In the genomic region with DNA sequence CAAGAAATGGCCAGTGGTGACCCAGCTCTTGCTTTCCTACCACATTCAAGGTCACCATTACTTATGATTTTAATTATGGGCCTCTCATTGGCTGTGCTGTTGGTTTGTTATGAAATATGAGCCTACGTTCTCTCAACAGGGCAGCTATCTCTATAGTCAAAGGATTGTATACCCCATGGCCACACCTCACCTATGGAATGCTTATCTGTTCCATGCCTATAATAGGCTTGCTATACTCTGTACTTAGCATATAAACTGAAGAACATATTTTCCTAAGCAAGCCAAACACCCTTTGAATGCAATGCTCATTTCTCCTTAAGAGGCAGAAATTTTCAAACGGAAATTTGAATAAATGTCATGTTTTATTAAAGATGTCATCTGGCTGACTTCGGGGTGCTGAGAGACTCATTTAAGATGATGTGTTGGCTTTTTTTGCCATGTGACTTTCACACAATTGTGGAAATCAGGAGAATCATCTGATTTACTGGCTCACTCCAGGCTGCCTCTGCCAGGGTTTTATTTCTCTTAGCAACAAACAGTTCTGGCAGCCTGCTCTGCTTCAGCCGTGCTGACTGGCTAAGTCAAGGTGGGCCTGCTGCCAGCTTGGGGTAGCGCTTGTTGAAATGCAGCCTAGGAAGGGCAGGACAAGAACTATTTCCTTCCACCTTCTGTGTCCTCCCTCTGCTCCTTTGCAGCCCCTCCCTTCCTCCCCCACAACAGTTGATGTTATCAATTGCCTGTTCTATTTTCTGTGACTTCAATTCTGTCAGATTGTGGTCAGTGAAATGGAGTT, we compare ENCODE assay signal across 8 mouse cellular contexts.
DNase-seq lines count a peak whose midpoint lies in the region; ATAC-seq lines count a peak whose summit lies in the region.

No protein-coding gene starts in this region.

- no peaks in the 10 kb centered on the region for H3K27me3 ChIP-seq in embryonic facial prominence, embryonic 13.5 days
- no peaks in the 10 kb centered on the region for H3K27me3 ChIP-seq in embryonic facial prominence, embryonic 10.5 days (replicated peaks; ENCODE audit: low read depth, poor library complexity, severe bottlenecking)
- H3K27me3 ChIP-seq in forebrain, embryonic 16.5 days (replicated peaks; ENCODE audit: control insufficient read depth, insufficient read depth, low read length), result no peaks in the 10 kb centered on the region

- H3K36me3 ChIP-seq in embryonic facial prominence, embryonic 13.5 days, result no peaks in the 10 kb centered on the region
- no peaks in the 10 kb centered on the region for H3K36me3 ChIP-seq in embryonic facial prominence, embryonic 10.5 days (replicated peaks)
- H3K36me3 ChIP-seq in forebrain, embryonic 16.5 days (ENCODE audit: control insufficient read depth, insufficient read depth), result no peaks in the 10 kb centered on the region

- H3K4me3 ChIP-seq in embryonic facial prominence, embryonic 13.5 days, result no peak overlapping the region
- H3K4me3 ChIP-seq in embryonic facial prominence, embryonic 10.5 days, result no peak overlapping the region
- H3K4me3 ChIP-seq in forebrain, embryonic 16.5 days (replicated peaks; ENCODE audit: low read length), result no peak overlapping the region

- 60% methylated on average over 5 of the region's 5 CpGs for WGBS in embryonic facial prominence, embryonic 13.5 days
- 89% methylated on average over 5 of the region's 5 CpGs for WGBS in embryonic facial prominence, embryonic 10.5 days
- 36% methylated on average over 5 of the region's 5 CpGs for WGBS in forebrain, embryonic 16.5 days

- H3K27ac ChIP-seq in embryonic facial prominence, embryonic 13.5 days, result no peak overlapping the region
- no peak overlapping the region for H3K27ac ChIP-seq in embryonic facial prominence, embryonic 10.5 days (replicated peaks)
- peak overlapping the region; percentile 36; the same call in 1 of the 2 replicates for H3K27ac ChIP-seq in forebrain, embryonic 16.5 days (ENCODE audit: low read length)

- H3K9me3 ChIP-seq in embryonic facial prominence, embryonic 13.5 days, result no peaks in the 10 kb centered on the region
- no peaks in the 10 kb centered on the region for H3K9me3 ChIP-seq in embryonic facial prominence, embryonic 10.5 days
- no peaks in the 10 kb centered on the region for H3K9me3 ChIP-seq in forebrain, embryonic 16.5 days (ENCODE audit: control insufficient read depth, low read length)

- ATAC-seq in embryonic facial prominence, embryonic 13.5 days (ENCODE audit: insufficient number of reproducible peaks, insufficient read depth, low FRiP score, low TSS enrichment, low read depth), result 0 out of 2 replicates have a peak, but pooled peaks have one; percentile 48
- peak; percentile 98 for ATAC-seq in forebrain, embryonic 16.5 days

- DNase-seq in embryonic facial prominence, embryonic 10.5 days (ENCODE audit: low spot score), result no peak
- peak; percentile 50 to 64 for DNase-seq in adrenal gland, adult 18-20 months (ENCODE audit: low spot score in 2 of 2)
- DNase-seq in heart, postnatal 4 days, result peak; percentile 89
- peak; percentile 39 to 78 for DNase-seq in left cerebral cortex, adult 8-10 months (ENCODE audit: low spot score in 2 of 2)
- DNase-seq in ovary, postnatal 14 days (ENCODE audit: low spot score), result peak; percentile 67
- DNase-seq in B cell, adult 2 months, result no peak

- H3K4me1 ChIP-seq in embryonic facial prominence, embryonic 13.5 days, result peaks cover 10% of the 10 kb centered on the region; the same call in 1 of the 2 replicates
- no peaks in the 10 kb centered on the region for H3K4me1 ChIP-seq in embryonic facial prominence, embryonic 10.5 days
- peaks cover 20% of the 10 kb centered on the region for H3K4me1 ChIP-seq in forebrain, embryonic 16.5 days (replicated peaks; ENCODE audit: control insufficient read depth, insufficient read depth, low read length)

- no peak overlapping the region for H3K9ac ChIP-seq in embryonic facial prominence, embryonic 13.5 days
- no peak overlapping the region for H3K9ac ChIP-seq in forebrain, embryonic 16.5 days (replicated peaks; ENCODE audit: low read depth, low read length)

- no peak overlapping the region for H3K4me2 ChIP-seq in embryonic facial prominence, embryonic 13.5 days
- H3K4me2 ChIP-seq in forebrain, embryonic 16.5 days (ENCODE audit: low read length), result no peak overlapping the region

Comparison
In these comparisons a context has a peak if more than half of its experiments do, and no peak if none do; other contexts are left out.
1. DNase-seq: peak in adrenal gland, adult 18-20 months (2 of 2), heart, postnatal 4 days (single experiment), left cerebral cortex, adult 8-10 months (2 of 2) and ovary, postnatal 14 days (single experiment); none in embryonic facial prominence, embryonic 10.5 days (single experiment) and B cell, adult 2 months (0 of 2).